Mouse (Mus musculus): ENCODE data around the gene Hsf3. TPM values are rescaled to one million over a fixed set of nuclear protein-coding genes. Genes with fewer than 3 reads are reported as not detected.

Gene Hsf3
- polyA plus RNA-seq, 1 experiment from 2014 or later: 0.17 TPM

- DNase-seq (ENCODE audit: low spot score) (no peak), ATAC-seq (replicated peaks; ENCODE audit: insufficient number of reproducible peaks, low FRiP score, low TSS enrichment, low read depth) (no peak)
- Histone ChIP-seq H3K36me3 (replicated peaks; ENCODE audit: control insufficient read depth, insufficient read depth, low read depth, low read length) (no peaks in the 10 kb centered on the region), H3K9me3 (replicated peaks; ENCODE audit: control insufficient read depth, low read length) (no peaks in the 10 kb centered on the region), H3K4me1 (ENCODE audit: control insufficient read depth, insufficient read depth, low read length) (no peaks in the 10 kb centered on the region), H3K27me3 (ENCODE audit: control insufficient read depth, insufficient read depth, low read length) (no peaks in the 10 kb centered on the region), H3K4me3 (ENCODE audit: low read depth, low read length) (no peak overlapping the region), H3K4me2 (ENCODE audit: low read depth, low read length) (no peak overlapping the region), H3K27ac (replicated peaks; ENCODE audit: low read depth, low read length) (no peak overlapping the region), H3K9ac (replicated peaks; ENCODE audit: low read length) (no peak overlapping the region)
- WGBS: 52% methylated on average over 4 of the region's 4 CpGs
These were observed 126.3 kb downstream of the Hsf3 start for GRCm38 (mm10) chrX:96329764-96330163.

DNA sequence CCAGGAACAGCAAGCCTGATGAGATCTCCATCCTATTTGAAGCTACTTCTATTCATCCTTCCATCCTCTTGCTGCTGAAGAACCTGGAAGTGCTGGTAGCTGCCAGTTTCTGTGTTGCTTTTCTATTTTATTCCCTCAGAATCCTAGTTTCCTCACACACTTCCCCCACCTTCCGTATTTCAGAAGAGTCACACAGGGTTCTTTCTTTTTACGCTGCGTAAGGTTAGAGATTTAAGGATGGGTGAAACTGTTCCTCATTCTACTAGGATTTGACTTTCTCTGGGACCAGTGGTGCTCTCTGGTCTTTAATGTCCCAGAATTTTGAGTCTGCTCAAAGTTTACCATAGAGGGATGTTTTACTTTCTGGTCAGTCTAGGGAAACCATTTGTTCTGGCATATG lies 162.8 kb downstream of the Hsf3 start, which contains the start of gene Vsig4:
Gene Vsig4, minus strand, starts transcription at position 101 of the 400 bp plus-strand sequence.
- H3K4me1 ChIP-seq (ENCODE audit: control insufficient read depth, insufficient read depth, low read length): no peaks in the 10 kb centered on the region
- no peak within 1 kb of the TSS for H3K9ac ChIP-seq (replicated peaks; ENCODE audit: low read length)
- 82% methylated on average over 3 of the region's 3 CpGs for WGBS
- H3K4me2 ChIP-seq (ENCODE audit: low read depth, low read length): no peak within 1 kb of the TSS
- H3K27ac ChIP-seq (replicated peaks; ENCODE audit: low read depth, low read length): no peak within 1 kb of the TSS
- H3K9me3 ChIP-seq (replicated peaks; ENCODE audit: control insufficient read depth, low read length): no peaks in the 10 kb centered on the region
- no peak within 1 kb of the TSS for H3K4me3 ChIP-seq (ENCODE audit: low read depth, low read length)
- DNase-seq (ENCODE audit: low spot score) (no peak), ATAC-seq (replicated peaks; ENCODE audit: insufficient number of reproducible peaks, low FRiP score, low TSS enrichment, low read depth) (no peak)
- H3K36me3 ChIP-seq (replicated peaks; ENCODE audit: control insufficient read depth, insufficient read depth, low read depth, low read length): no peaks in the 10 kb centered on the region
- H3K27me3 ChIP-seq (ENCODE audit: control insufficient read depth, insufficient read depth, low read length): no peaks in the 10 kb centered on the region

DNA sequence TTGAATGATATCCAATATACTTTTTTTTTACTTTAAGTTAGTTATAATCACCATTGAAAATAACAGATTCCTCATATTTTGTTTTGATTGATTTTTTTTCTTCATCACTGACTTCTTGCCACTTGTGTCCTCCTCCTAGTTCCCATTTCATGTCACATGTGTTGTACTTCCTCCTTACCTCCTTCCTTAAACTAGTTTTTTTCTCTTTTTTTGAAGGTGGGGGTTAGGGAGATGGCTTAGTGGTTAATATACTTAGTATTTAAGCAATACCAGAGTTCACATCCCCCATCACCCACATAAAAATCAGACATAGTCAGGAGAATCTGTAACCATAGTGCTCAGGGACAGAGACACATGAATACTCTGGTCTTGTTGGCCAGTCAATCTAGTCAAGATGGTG lies 199.6 kb downstream of the Hsf3 start:
- Histone ChIP-seq H3K27me3 (ENCODE audit: control insufficient read depth, insufficient read depth, low read length) (no peaks in the 10 kb centered on the region), H3K4me2 (ENCODE audit: low read depth, low read length) (no peak overlapping the region), H3K27ac (replicated peaks; ENCODE audit: low read depth, low read length) (no peak overlapping the region), H3K36me3 (replicated peaks; ENCODE audit: control insufficient read depth, insufficient read depth, low read depth, low read length) (no peaks in the 10 kb centered on the region), H3K9ac (replicated peaks; ENCODE audit: low read length) (no peak overlapping the region), H3K4me1 (ENCODE audit: control insufficient read depth, insufficient read depth, low read length) (no peaks in the 10 kb centered on the region), H3K9me3 (replicated peaks; ENCODE audit: control insufficient read depth, low read length) (no peaks in the 10 kb centered on the region), H3K4me3 (ENCODE audit: low read depth, low read length) (no peak overlapping the region)
- no peak for DNase-seq (ENCODE audit: low spot score)
- no peak for ATAC-seq (replicated peaks; ENCODE audit: insufficient number of reproducible peaks, low FRiP score, low TSS enrichment, low read depth)

Other genes starting within 250 kb of the Hsf3 start
- gene Vsig4, start 162.9 kb downstream of the Hsf3 start, polyA plus RNA-seq (2014; fragmentation: Nextera tagmentation; extraction: Ambion mirVana): not detected in 2 replicates
- 27.6 and 28.0 TPM in 2 replicates for gene Heph, start 935 bp downstream of the Hsf3 start, polyA plus RNA-seq (2014; fragmentation: Nextera tagmentation; extraction: Ambion mirVana)

Data from embryonic facial prominence, embryonic 11.5 days (tissue).